Mouse (Mus musculus): ENCODE data around the gene Itgad. TPM values are rescaled to one million over a fixed set of nuclear protein-coding genes. Genes with fewer than 3 reads are reported as not detected.

Gene Itgad
- total RNA-seq, 2 experiments from 2014 or later: 0.57 to 0.91 TPM

DNA sequence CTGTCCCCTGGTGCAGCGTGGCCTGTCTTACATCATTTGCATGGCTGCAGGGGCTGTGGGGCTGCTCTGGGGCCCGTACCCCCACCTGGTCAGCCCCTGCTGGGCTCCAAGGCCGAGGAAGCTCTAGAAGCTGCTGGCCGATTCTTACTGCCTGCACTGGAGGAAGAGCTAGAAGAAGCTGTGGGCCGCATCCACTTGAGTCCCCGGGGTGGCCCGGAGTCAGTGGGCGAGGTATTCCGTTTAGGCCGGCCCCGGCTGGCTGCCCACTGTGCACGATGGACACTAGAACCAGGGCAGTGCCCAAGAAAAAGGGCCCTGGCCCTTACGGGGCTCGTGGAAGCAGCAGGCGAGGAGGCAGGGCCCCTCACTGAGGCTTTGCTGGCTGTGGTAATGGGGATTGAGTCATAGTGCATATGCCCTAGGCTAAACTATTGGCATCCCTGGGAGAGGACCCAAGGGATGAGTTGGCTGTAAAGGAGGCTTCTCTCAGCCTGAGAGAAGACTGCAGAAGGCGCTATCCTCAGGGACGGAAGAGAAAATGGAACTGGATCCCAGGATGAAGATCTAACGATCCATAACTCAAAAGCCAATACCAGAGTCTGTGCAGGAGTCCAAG, 90.3 kb downstream of the Itgad start:
- no peak for DNase-seq

DNA sequence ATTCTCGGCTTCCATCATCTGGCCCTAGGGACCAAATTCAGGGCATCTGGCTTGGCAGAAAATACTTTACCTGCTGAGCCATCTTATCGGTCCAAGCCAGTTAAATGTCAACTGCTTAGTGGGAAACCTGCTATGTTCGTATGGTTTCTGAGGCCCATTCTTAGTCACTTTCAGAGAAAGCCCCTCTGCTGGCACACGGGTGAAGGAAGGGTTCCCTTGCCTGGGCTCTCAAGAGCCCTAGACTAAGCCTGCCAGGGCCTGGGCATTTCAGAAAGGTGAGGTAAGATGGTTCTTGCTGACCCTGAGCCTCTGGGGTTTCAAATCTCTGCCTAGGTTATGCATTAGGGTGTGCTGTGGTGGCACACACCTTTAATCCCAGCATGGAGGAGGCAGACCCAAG, 91.4 kb downstream of the Itgad start:
- no peak for DNase-seq

DNA sequence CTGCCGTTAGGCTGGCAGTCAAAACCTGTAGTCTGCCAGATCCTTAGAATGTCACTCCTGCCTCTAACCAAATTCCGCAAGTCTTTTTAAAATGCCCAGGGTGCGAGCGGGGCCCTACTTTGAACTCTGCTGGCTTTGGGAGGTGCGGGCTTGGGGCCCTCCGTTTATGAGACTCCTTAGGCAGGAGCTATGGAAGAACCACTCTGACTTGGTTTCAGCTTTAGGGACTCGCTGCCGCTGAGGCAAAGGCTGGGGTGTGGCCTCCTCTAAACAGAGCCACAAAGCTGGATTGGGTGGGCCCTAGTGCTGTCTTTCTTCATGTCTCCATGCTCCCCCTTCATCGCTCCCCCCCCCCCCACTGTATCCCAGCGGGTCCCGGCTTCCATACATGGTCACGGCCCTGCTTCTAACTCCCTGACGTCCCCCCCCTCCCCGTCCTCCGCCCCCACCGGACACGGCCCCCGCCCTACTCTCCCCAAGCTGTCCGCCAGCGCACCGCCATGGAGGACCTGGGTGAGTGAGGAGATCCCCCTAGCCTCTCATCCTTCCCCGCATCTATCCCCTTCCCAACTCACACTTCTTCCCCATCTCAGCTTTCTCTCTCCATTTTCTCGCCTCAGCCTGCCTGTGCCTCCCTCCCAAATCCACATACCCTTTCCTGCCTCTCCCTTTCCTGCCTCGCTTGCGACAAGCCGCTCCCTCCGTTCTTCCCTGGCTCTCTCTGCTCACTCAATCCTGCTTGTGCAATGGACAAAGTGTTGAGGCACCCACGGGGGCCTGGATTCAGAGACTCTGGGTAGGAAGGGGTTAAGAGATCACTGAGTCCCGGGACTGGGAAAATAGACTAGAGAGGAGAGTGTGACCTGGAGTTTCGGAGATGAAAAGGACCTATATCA, 92.6 kb downstream of the Itgad start, which contains the start of gene Tgfb1i1:
Gene Tgfb1i1 (plus strand): TSS at position 317 of the 896 bp plus-strand sequence.
- DNase-seq: peak; percentile 62

DNA sequence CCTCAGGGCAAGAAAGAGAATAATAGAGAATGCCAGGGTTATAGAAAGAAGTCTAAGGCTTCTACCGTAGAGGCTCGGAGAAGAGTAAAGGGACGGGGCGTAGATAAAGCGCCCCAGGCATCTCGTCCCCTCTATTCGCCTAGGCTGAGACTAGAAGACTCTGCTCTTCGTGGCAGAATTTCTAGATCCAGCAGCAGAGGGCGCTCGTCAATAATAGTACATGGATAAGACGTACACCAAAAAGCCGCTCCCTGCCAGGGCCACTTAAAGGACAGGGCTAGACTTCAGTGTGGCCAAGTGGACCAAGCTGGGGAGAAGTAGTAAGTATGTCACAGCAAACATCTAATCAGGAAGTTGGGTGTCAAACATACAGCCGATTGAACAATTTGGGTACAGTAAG, 93.3 kb downstream of the Itgad start:
- DNase-seq: peak; percentile 88

DNA sequence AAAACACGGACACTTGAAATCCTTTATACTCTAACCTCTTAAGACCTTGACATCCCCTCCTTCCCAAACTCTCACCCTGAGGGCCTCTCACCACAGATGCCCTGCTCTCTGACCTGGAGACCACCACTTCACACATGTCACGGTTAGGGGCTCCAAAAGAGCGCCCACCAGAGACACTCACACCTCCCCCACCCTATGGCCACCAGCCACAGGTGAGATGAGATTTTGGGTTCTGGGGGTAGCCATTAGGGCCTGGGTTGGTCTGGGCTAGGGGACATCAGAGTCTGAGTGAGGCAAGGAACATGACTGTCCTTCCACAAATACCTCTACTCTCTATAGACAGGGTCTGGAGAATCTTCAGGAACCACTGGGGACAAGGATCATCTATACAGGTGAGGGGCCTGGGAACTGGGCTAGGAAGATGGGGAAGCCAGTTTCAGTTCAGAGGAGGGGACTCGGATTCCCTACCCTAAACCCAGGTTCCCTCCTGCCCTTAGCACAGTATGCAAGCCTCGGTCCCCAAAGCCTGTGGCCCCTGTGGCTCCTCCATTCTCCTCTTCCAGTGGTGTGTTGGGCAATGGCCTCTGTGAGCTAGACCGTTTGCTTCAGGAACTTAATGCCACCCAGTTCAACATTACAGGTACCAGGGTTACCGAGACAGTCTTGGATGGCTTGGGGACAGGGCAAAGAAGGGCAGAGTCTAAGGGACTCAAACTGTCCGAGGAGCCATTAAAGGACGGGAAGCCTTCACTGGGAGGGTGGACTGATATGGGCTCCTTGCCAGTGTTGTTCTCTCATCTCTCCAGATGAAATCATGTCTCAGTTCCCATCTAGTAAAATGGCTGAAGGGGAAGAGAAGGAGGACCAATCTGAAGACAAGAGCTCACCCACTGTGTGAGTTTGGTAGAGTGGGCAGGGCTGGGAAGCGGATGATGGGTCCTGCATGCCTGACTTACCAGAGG, 94.2 kb downstream of the Itgad start:
- no peak for DNase-seq

DNA sequence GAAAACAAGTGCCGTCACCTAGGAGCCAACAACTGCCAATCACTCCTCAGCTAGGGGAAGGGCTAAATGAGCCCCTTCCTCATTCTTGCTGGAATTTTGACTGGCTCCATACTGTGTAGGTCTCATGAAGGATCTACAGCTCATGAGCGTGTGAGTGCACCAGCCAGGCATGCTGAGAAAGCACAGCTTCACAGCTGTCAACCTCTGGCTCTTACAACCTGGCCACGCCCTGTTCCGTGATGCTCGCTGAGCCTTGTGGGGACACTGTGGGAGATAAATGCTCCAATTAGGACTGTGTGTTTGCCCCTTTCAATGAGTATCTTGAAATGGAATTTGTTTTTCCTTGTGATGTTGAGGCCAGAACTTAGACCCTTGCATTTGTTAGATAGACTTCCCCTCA, 95.8 kb downstream of the Itgad start:
- no peak for DNase-seq

DNA sequence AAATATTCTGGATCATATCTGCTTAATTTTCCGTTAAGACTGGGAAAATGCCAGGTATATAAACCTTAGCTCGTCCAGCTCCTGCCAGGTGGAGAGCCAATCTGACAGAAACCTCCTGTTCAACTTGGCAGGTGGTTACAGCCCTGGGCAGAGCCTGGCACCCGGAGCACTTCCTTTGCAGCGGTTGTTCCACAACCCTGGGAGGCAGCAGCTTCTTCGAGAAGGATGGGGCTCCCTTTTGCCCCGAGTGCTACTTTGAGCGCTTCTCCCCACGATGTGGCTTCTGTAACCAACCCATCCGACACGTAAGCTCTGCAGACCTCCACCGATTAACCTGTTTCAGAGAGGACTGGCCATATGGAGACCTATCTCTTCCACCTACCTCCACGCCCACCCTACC, 97.8 kb downstream of the Itgad start:
- DNase-seq: no peak

DNA sequence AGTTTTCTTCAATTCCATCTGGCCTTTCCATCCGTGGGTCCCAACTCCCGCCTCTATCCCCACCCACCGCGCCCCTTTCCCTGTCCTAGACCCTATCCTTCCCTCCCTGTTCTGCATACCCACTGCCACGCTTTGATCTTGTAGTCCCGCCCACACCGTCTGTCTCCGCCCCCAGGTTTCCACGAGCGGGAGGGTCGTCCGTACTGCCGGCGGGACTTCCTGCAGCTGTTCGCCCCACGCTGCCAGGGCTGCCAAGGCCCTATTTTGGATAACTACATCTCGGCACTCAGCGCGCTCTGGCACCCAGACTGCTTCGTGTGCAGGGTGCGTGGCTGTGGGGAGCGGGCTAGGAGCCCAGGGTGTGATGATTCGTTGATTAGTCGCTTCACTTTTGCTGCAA, 98.4 kb downstream of the Itgad start:
- no peak for DNase-seq

DNA sequence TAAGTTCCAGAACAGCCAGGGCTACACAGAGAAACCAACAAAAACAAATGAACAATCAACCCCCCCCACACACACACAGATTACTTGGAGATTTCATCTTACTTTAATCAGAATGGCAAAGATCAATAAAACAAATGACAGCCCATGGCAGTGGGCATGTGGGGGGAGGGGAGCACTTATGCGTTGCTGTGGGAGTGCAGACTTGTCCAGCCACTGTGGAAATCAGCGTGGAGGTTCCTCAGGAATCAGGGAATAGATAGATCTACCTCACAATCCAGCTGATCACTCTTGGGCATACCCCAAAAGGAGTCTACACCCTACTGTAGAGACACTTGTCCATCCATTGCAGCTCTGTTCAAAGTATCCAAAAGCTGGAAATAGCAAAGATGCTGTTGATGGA, 100.8 kb downstream of the Itgad start:
- DNase-seq: no peak

DNA sequence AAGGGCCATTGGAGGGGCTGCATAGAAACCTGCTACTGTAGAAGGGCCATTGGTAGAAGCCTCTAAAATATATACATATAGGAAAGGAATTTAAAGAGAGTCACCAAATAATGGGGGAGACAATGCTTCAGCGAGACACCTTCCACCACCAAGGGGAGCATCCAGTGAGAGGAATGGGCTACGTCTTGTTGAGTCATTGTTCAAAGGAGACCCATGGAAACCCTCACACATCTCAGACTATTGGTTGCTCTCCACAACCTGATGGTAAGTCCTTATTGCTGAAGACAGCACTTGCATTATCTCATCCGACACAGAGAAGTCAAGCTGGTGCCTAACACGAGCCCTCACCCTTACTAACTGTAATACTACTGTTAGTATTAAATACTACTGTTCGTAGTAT, 101.6 kb downstream of the Itgad start:
- no peak for DNase-seq

DNA sequence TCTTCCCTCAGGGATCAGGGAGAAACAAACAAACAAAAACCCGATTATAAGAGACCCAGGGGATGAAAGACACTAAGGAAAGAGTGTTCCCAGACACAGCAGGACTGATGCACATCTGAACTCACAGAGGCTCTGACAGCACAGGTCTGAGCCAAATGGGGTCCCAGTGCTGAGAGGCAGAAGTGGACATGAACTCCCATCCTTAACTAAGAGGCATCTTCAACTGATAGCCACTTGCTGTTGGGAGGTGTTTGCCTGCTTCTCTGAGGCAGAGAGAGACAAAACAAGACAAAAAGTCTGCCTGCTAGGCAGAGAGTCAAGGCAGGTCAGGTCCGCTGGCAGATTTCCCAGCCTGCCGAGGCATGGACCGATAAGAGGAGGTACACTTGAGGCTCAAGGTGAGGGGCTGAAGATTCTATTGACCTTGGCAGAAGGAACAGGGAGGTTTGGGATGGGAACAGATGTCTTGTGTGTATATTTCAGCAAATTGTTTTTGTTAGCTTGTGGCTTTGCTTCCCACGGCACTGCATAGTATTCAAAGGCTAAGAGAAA, 102.7 kb downstream of the Itgad start:
- DNase-seq: peak; percentile 50

DNA sequence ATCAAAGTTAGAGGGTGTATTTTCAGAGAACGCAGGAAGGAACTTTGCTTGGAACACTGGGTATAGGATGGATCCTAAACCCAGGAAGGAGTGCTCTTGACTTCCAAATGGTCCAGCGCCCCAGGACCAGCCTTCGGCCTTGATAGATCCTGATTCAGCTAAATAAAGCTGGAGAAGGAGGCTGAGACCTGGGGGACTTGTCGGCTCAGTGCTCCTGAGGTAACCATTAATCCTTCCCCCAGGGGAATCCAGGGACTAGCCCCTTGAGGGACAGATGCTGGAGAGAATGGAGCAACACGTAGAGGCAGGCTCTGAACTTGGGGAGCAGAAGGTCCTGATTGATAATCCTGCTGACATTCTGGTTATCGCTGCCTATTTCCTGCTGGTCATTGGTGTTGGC, 111.2 kb downstream of the Itgad start, which contains the start of gene Slc5a2:
Gene Slc5a2 (plus strand): TSS at position 247 of the 400 bp plus-strand sequence.
- no peak for DNase-seq

DNA sequence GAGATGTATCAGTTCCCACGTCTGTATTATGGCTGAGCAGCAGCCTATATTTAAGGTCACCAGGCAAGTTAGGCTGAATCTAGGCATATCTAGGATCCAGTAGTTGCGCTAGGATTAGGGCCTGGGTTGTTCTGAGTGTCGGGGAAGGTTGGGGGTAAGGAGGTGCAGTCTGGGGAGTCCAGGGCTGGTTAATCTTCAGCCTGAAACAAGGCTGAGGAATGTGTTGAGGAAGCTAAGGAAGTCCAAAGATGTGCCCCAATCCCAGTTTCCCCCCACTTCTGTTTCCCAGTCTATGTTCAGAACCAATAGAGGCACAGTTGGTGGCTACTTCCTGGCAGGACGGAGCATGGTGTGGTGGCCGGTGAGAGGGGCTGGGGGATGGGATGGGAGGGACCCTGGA, 111.9 kb downstream of the Itgad start:
- DNase-seq: no peak

DNA sequence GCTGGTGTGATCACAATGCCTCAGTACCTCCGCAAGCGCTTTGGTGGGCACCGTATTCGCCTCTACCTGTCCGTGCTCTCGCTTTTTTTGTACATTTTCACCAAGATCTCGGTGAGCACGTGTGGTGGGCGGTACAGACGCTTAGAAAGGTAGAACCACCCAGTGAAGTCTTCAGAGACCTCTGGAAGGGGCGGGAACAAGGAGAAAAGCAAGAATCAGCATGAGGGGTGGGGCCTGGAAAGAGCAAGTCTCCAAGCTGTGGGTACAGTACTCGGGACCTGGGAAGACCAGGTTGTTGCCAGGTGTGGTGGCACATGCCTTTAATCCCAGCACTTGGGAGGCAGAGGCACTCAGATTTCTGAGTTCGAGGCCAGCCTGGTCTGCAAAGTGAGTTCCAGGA, 113.2 kb downstream of the Itgad start:
- DNase-seq: no peak

DNA sequence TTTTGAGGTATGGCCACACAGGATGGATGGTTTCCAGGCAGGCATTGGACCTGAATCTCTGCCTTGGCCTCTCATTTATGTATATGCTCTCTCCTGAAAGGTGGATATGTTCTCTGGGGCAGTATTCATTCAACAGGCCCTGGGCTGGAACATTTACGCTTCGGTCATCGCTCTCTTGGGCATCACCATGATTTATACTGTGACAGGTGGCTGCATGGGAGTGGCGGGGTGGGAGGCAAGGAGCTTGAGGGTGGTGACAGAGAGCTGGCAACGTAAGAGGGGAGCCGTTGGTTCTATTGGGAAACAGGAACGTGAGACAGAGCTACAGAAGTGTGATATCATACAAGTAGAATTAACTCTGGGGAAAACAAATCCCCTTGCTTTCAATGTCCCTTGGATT, 113.6 kb downstream of the Itgad start:
- no peak for DNase-seq

DNA sequence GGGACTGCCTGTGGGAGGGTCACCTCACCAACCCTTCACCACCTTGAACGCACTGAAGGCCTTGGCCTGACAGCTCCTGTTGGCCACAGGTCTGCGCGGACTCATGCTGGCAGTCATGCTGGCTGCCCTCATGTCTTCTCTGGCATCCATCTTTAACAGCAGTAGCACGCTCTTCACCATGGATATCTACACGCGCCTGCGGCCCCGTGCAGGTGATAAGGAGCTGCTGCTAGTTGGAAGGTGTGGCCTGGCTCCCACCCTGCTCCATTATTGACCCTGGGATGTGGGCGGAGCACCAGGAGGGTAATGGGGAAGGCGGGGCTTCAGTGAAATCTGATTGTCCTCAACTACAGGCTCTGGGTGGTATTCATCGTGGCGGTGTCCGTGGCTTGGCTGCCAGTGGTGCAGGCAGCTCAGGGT, 116.3 kb downstream of the Itgad start:
- DNase-seq: no peak

DNA sequence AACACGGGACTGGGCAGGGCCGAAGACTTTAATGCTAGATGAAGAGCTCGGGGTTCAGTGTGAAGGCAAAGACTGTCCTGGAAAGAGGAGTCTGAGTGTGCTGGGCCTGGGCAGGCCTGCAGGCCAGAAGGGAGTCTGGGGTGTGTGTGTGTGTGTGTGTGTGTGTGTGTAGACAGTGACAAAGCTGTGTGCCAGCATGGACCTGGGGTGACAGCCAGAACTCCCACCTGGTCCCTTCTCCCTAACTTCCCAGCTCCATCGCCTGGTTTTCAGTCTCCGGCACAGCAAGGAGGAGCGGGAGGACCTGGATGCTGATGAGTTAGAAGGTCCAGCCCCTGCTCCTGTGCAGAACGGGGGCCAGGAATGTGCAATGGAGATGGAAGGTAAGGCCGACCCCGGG, 117.3 kb downstream of the Itgad start:
- DNase-seq: no peak

Other genes starting within 250 kb of the Itgad start
- 10 to 100 TPM; 22.5 to 24.7 TPM for gene Kat8, start 241.9 kb upstream of the Itgad start, total RNA-seq (2021)
- gene Prss8, start 224.3 kb upstream of the Itgad start, total RNA-seq (2021): under 1 TPM; 0.45 to 0.96 TPM
- 10 to 100 TPM; 11.5 to 12.4 TPM for gene Prss36, start 207.7 kb upstream of the Itgad start, total RNA-seq (2021)
- 100 to 1,000 TPM; 261 to 396 TPM for gene Fus, start 186.9 kb upstream of the Itgad start, total RNA-seq (2021)
- 1 to 10 TPM; 5.6 to 8.0 TPM for gene Pycard, start 160.5 kb upstream of the Itgad start, total RNA-seq (2021)
- gene Trim72, start 150.4 kb upstream of the Itgad start, total RNA-seq (2021): 10 to 100 TPM in 1 of 2 experiments, 1 to 10 TPM in 1; 5.2 to 24.5 TPM
- 1 to 10 TPM; 5.4 to 5.9 TPM for gene Itgam, start 91.7 kb upstream of the Itgad start, total RNA-seq (2021)
- under 1 TPM in 1 of 2 experiments, not detected in 1; 0.09 TPM for gene Gm49368, start 91.7 kb upstream of the Itgad start, total RNA-seq (2021)
- 1 to 10 TPM in 1 of 2 experiments, under 1 TPM in 1; 0.54 to 1.5 TPM for gene Itgax, start 24.8 kb upstream of the Itgad start, total RNA-seq (2021)
- 100 to 1,000 TPM in 1 of 2 experiments, 10 to 100 TPM in 1; 25.0 to 167 TPM for gene Cox6a2, start 52.0 kb downstream of the Itgad start, total RNA-seq (2021)
- 10 to 100 TPM; 17.0 to 18.8 TPM for gene Armc5, start 83.0 kb downstream of the Itgad start, total RNA-seq (2021)
- 1 to 10 TPM; 6.5 to 6.6 TPM for gene 9130023H24Rik, start 83.7 kb downstream of the Itgad start, total RNA-seq (2021)
- 10 to 100 TPM; 28.6 to 32.5 TPM for gene Tgfb1i1, start 92.4 kb downstream of the Itgad start, total RNA-seq (2021)
- gene Slc5a2, start 111.3 kb downstream of the Itgad start, total RNA-seq (2021): under 1 TPM in 1 of 2 experiments, not detected in 1; 0.27 TPM
- 10 to 100 TPM; 24.6 to 29.3 TPM for gene BC017158, start 143.8 kb downstream of the Itgad start, total RNA-seq (2021)